8 mouse cellular contexts compared by ENCODE assay signal in the genomic region with DNA sequence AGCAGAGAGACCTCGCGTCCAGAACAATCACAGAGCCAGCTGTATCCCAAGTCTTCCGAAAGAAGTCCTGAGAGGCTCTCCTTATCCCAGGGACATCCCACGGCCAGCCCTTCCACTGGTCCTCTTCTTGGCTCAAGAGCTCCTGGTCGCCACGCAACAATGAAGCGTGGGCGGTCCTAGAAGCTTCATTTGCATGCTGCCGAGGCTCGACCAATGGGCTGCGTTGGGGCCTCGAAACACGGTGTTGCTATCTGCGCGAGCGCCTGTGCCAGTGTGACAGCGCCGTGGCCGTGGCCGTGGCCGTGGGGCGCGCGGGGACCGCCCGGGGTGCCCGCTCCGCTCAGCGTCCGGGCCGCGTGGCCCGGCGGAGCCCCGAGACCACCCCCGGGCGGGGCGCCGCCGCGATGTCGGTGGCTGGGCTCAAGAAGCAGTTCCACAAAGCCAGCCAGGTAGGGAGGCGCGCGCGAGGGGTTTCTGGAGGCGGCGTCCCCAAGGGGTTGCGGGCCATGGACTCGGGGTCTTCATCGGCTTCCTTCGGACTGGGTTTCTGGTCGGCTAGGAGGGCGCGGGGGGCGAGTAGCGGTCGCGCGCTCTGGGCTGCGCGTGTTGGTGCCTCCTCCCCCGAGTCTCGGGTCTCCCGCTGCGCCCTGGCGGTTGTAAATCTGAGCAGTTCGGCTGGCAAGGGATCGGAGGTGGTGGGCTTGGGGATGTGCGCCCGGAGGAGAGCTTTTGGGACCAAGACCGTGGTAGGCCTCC. TPM values are rescaled to one million over a fixed set of nuclear protein-coding genes. Genes with fewer than 3 reads are reported as not detected.
DNase-seq lines count a peak whose midpoint lies in the region; ATAC-seq and TF ChIP-seq lines count a peak whose summit lies in the region.

No protein-coding gene starts in this region.

- peak overlapping the region; percentile 72 for H3K4me2 ChIP-seq in forebrain, embryonic 15.5 days (replicated peaks)
- peak overlapping the region; percentile 69 for H3K4me2 ChIP-seq in liver, embryonic 13.5 days
- H3K4me2 ChIP-seq in neural tube, embryonic 11.5 days (ENCODE audit: low read depth), result peak overlapping the region; percentile 92

- peaks cover 11% of the 10 kb centered on the region; the same call in 1 of the 2 replicates for H3K9me3 ChIP-seq in ES-Bruce4 (replicated peaks; ENCODE audit: control insufficient read depth, insufficient read depth, low read length, poor library complexity, severe bottlenecking)
- no peaks in the 10 kb centered on the region for H3K9me3 ChIP-seq in forebrain, embryonic 15.5 days
- no peaks in the 10 kb centered on the region for H3K9me3 ChIP-seq in liver, embryonic 13.5 days (replicated peaks)
- no peaks in the 10 kb centered on the region for H3K9me3 ChIP-seq in neural tube, embryonic 11.5 days (ENCODE audit: control insufficient read depth, low read length)

- peak; percentile 68 for DNase-seq in cerebellum, adult 11 months
- DNase-seq in heart, postnatal 14 days, result peak; percentile 77 to 80
- DNase-seq in kidney, postnatal 36 days, result peak; percentile 70 to 82
- DNase-seq in liver, embryonic 13.5 days, result peak; percentile 8
- peak; percentile 84 for DNase-seq in neural tube, embryonic 11.5 days (ENCODE audit: low spot score)
- DNase-seq in testis, postnatal 14 days (ENCODE audit: low spot score), result peak; percentile 90

- intact Hi-C loops in heart, postnatal 14 days (cut with DNase I), result no loop called here

- TF ChIP-seq CTCF in ES-Bruce4 (IDR thresholded peaks at IDR 0.05; ENCODE audit: low read depth, low read length), result no peak

- TF ChIP-seq EP300 in ES-Bruce4 (IDR thresholded peaks at IDR 0.05; ENCODE audit: insufficient read depth, low read depth, low read length), result no peak

- no peaks in the 10 kb centered on the region for H3K36me3 ChIP-seq in ES-Bruce4 (ENCODE audit: control insufficient read depth, insufficient read depth, low read length, poor library complexity, severe bottlenecking)
- no peaks in the 10 kb centered on the region for H3K36me3 ChIP-seq in forebrain, embryonic 15.5 days
- H3K36me3 ChIP-seq in liver, embryonic 13.5 days, result no peaks in the 10 kb centered on the region
- no peaks in the 10 kb centered on the region for H3K36me3 ChIP-seq in neural tube, embryonic 11.5 days (ENCODE audit: control insufficient read depth, insufficient read depth, low read length)

- under 1% methylated on average over 70 of the region's 72 CpGs for WGBS in forebrain, embryonic 15.5 days
- WGBS in liver, embryonic 13.5 days (ENCODE audit: insufficient replicate concordance), result under 1% methylated on average over 72 of the region's 72 CpGs
- under 1% methylated on average over 72 of the region's 72 CpGs for WGBS in neural tube, embryonic 11.5 days

- H3K9ac ChIP-seq in ES-Bruce4 (ENCODE audit: low read depth, poor library complexity, severe bottlenecking), result peak overlapping the region; percentile 76
- peak overlapping the region; percentile 62 for H3K9ac ChIP-seq in forebrain, embryonic 15.5 days (replicated peaks)
- H3K9ac ChIP-seq in liver, embryonic 13.5 days, result no peak overlapping the region
- peak overlapping the region; percentile 65 for H3K9ac ChIP-seq in neural tube, embryonic 11.5 days (ENCODE audit: low read length)

- peak overlapping the region; percentile 69 for H3K4me3 ChIP-seq in ES-Bruce4 (ENCODE audit: low read depth, low read length)
- H3K4me3 ChIP-seq in forebrain, embryonic 15.5 days, result peak overlapping the region; percentile 78
- peak overlapping the region; percentile 54 for H3K4me3 ChIP-seq in liver, embryonic 13.5 days (replicated peaks)
- H3K4me3 ChIP-seq in neural tube, embryonic 11.5 days (ENCODE audit: low read depth, low read length), result peak overlapping the region; percentile 78

- no peak overlapping the region for H3K27ac ChIP-seq in ES-Bruce4 (ENCODE audit: insufficient read depth, low read length)
- peak overlapping the region; percentile 58 for H3K27ac ChIP-seq in forebrain, embryonic 15.5 days (replicated peaks)
- no peak overlapping the region for H3K27ac ChIP-seq in liver, embryonic 13.5 days
- no peak overlapping the region for H3K27ac ChIP-seq in neural tube, embryonic 11.5 days (ENCODE audit: low read depth, low read length)

- no peaks in the 10 kb centered on the region for H3K27me3 ChIP-seq in ES-Bruce4 (ENCODE audit: control insufficient read depth, insufficient read depth, low read length, poor library complexity, severe bottlenecking)
- H3K27me3 ChIP-seq in forebrain, embryonic 15.5 days, result no peaks in the 10 kb centered on the region
- H3K27me3 ChIP-seq in liver, embryonic 13.5 days, result peaks cover 36% of the 10 kb centered on the region
- no peaks in the 10 kb centered on the region for H3K27me3 ChIP-seq in neural tube, embryonic 11.5 days (ENCODE audit: control insufficient read depth, insufficient read depth, low read length)

- no peaks in the 10 kb centered on the region for H3K4me1 ChIP-seq in ES-Bruce4 (ENCODE audit: control insufficient read depth, insufficient read depth, low read length)
- H3K4me1 ChIP-seq in forebrain, embryonic 15.5 days, result 0 out of 2 replicates have a peak, but pooled peaks cover 4% of the 10 kb centered on the region
- no peaks in the 10 kb centered on the region for H3K4me1 ChIP-seq in liver, embryonic 13.5 days (replicated peaks)
- 0 out of 2 replicates have a peak, but pooled peaks cover 3% of the 10 kb centered on the region for H3K4me1 ChIP-seq in neural tube, embryonic 11.5 days (ENCODE audit: control insufficient read depth, insufficient read depth, low read length)

- TF ChIP-seq POLR2A in ES-Bruce4 (IDR thresholded peaks at IDR 0.05; ENCODE audit: insufficient read depth, low read length), result no peak

- ATAC-seq in forebrain, embryonic 15.5 days (replicated peaks), result peak; percentile 99
- ATAC-seq in liver, embryonic 13.5 days (ENCODE audit: low read depth), result 0 out of 2 replicates have a peak, but pooled peaks have one; percentile 58
- peak; percentile 95 for ATAC-seq in neural tube, embryonic 11.5 days (ENCODE audit: insufficient read depth, low FRiP score, low TSS enrichment)

RNA-seq across cellular contexts. Expression of a gene that starts 1.1 kb away (rescaled TPM):
- polyA plus RNA-seq in ES-Bruce4 (2011; ENCODE audit: insufficient read depth, insufficient read length, low read depth, missing spikeins), result 16.8 and 20.9 TPM in 2 replicates
- 49.9 and 55.5 TPM in 2 replicates for polyA plus RNA-seq in forebrain, embryonic 15.5 days (2015; fragmentation: Nextera tagmentation; extraction: Ambion mirVana)
- under 1 TPM; 0.55 to 0.93 TPM for total RNA-seq in heart, postnatal 14 days (2021)
- 0.28 and 0.39 TPM in 2 replicates for polyA plus RNA-seq in liver, embryonic 13.5 days (2015; fragmentation: Nextera tagmentation; extraction: Ambion mirVana)
- polyA plus RNA-seq in neural tube, embryonic 11.5 days (2014; fragmentation: Nextera tagmentation; extraction: Ambion mirVana), result 25.0 and 33.8 TPM in 2 replicates

Comparison
In these comparisons a context has a peak if more than half of its experiments do, and no peak if none do; other contexts are left out.
1. DNase-seq: peak in every context shown above with its lines; median percentile 90 in testis, postnatal 14 days; 84 in neural tube, embryonic 11.5 days; 78 in heart, postnatal 14 days; 76 in kidney, postnatal 36 days; 68 in cerebellum, adult 11 months; 8 in liver, embryonic 13.5 days.
2. RNA of a gene that starts 1.1 kb away (polyA plus RNA-seq): 49.9 to 55.5 TPM in forebrain, embryonic 15.5 days, 25.0 to 33.8 TPM in neural tube, embryonic 11.5 days and 16.8 to 20.9 TPM in ES-Bruce4; 0.28 to 0.39 TPM in liver, embryonic 13.5 days; every median in the first group is over 10 times any median in the second.
3. Peak in every context shown above with its lines, with median percentiles within 50 percentile points of each other: H3K4me3 ChIP-seq, ATAC-seq and H3K4me2 ChIP-seq.